Mouse (Mus musculus) cerebellum, postnatal 14 days (tissue): ENCODE data around the gene Arrdc5.

Experiments
- DNase-seq, 2 experiments: peaks; one replicate each; pipeline ENCODE4 v3.0.0; 2021; ENCODE audit warnings: mixed read lengths in 2 of 2

Gene Arrdc5

DNA sequence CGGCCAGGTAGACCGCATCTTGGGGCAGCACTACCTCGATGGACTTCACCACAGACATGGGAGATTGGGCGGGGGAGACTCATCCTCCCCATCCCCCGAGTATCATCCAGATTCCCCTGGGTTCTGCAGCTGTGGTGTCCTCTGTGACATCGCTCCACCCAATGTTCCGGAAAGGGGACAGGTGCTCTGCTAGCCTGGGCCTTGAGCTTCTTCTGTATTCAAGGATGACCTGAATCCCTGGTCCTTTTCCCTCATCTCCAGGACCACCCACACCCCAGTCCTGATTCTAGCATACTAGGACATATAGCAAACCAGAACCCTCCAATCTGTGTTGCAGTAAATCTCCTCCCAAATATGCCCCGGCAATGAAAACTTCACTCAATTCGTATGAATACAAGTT lies at the start of gene Arrdc5:
Arrdc5 (minus strand) TSS at position 101 of the 400 bp plus-strand sequence.
- no peak for DNase-seq

DNA sequence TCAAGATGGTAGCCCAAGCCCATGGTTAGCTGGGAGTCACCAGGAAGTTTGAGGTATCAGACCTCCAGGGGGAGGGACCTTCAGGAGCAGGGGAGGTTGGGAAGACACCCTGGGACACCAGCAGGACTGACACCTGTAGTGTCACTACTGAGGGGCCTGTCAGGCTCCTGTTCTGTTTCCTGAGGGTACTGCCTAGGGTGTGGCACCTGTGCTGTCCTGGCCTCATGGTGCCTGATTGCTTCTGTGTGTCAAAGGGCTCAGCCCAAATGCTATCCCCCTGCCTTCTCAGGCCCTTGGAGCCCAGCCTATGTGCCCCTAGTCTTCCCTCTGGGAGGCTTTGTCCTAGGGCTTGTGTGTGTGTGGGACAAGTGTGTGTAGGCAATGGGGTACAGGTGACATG lies 48.5 kb upstream of the Arrdc5 start:
- DNase-seq, result no peak

DNA sequence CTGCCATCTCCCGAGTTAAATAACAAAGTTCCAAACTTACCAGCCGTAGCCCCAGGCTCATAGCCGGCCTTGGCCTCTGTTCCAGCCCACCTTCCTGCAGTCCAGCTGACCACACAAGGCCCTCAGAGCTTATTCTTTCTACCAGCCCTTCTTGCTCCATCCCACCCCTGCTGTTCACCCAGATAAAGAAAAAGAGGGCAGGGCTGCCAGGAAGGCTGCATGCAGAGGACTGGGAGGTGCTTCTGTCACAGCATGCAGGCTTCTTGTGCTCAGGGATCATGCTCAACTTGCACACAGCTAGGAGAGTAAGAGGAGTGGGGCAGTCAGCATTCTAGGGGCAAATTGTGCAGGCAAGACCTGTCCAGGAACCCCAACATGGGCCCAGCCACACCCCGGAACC lies 48.0 kb upstream of the Arrdc5 start:
- no peak for DNase-seq

DNA sequence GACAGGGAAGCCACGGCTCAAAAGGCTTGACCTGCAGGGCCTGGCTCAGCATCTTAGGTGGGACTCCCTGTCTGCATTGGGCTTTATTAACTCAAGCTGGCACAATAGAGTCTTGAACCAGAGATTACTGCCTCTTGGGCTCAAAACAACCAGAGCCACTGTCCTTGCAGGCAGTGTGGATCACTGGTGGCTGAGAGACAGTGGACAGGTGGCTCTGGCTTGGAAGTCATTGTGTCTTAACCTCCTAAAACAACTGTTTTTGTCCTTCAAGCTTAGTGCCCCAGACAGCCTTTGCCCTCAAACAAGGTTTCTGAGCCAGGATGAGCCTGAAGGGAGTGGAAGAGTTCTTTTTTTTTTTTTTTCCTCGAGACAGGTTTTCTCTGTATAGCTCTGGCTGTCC lies 45.3 kb upstream of the Arrdc5 start:
- no peak for DNase-seq

DNA sequence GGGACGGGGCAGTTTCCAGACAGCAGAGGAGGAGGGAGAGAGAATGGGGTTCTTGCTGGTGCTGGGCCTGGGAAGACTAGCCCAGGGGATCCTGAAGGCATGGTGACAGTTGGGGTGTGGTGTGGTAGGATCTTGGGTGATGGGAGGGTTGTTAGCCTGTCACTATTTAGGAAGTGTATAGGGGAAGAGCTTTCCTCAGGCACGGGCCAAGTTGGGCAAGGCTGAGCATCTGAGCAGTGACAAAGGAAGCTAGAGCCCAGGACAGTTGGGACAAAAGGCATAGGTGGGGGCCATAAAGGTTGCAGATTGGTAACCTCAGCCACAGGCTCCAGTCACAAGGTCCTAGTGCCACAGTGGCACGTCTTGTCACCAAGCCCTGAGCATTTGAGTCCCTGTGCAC lies 43.4 kb upstream of the Arrdc5 start:
- DNase-seq, result no peak

GRCm38 (mm10) chr17:56340717-56341116 lies 40.6 kb upstream of the Arrdc5 start:
- DNase-seq, result peak; percentile 69 to 74

- peak in 1 of 2 experiments; percentile 57 for DNase-seq
Observed at GRCm38 (mm10) chr17:56338909-56339308, 38.8 kb upstream of the Arrdc5 start.

GRCm38 (mm10) chr17:56337791-56338190 lies 37.7 kb upstream of the Arrdc5 start:
- peak in 1 of 2 experiments; percentile 5 for DNase-seq

DNA sequence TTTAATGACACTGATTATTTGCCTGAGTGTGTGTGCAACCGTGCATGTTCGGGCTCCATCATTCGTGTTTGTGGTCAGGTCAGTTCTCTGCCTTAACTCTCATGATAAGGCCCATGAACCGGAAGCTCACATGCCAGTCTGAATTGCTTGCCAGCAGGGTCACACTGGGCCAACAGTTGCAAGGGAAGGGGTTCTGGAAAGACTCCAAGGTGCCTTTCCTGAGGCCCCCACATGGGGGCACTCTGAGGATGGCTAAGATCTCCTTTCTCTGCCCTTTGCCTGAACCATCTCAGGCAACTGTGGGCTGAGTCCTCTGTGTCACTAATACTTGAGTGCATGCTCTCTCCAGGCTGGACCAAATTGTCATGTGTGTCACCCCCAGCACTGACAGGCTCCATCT lies 37.1 kb upstream of the Arrdc5 start:
- DNase-seq, result peak; percentile 86 to 88

- DNase-seq, result no peak
Observed at GRCm38 (mm10) chr17:56332987-56333386, 32.9 kb upstream of the Arrdc5 start.

GRCm38 (mm10) chr17:56331256-56331655 lies 31.2 kb upstream of the Arrdc5 start:
- peak in 1 of 2 experiments; percentile 29 for DNase-seq

GRCm38 (mm10) chr17:56330345-56330744 lies 30.3 kb upstream of the Arrdc5 start:
- DNase-seq, result no peak

- DNase-seq, result no peak
Observed at GRCm38 (mm10) chr17:56329267-56329666, 29.2 kb upstream of the Arrdc5 start.

GRCm38 (mm10) chr17:56326153-56327147 lies 26.4 kb upstream of the Arrdc5 start:
- DNase-seq, result peak in 1 of 2 experiments; percentile 50

DNA sequence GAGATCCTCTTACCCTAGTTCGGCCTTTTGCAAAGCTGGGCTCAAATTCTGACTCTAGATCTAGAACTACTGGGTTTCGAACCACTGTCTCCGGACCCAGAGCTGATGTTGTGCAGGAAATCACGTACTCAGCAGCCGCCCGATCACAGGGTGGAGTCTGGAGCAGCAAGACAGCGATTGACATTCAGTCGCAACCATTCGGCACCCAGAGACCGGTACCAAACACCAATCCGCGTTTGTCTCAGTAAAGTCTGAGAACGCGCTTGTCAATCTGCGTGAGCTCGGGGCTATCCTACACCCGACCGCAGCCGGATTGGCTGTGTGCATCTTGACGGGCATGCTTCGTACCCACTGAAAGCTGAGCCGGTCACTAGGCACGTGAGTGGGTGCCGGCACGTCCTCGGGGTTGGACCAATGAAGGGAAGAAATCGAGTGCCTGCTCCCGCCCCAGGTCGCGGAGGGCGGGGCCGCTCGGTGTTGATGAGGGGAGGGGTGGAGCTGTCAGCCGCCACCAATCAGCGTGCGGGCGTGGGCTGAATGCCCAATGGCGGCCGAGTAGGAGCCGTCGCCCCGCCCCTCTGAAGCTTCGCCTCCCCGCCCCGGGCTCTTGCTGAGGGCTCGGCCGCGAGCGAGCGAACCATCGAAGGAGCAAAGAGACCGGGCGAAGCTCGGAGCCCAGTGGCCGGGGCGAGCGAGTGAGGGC lies 25.5 kb upstream of the Arrdc5 start, which contains the start of gene Kdm4b:
Kdm4b (plus strand) TSS at position 613 of the 703 bp plus-strand sequence.
- peak; percentile 100 for DNase-seq

DNA sequence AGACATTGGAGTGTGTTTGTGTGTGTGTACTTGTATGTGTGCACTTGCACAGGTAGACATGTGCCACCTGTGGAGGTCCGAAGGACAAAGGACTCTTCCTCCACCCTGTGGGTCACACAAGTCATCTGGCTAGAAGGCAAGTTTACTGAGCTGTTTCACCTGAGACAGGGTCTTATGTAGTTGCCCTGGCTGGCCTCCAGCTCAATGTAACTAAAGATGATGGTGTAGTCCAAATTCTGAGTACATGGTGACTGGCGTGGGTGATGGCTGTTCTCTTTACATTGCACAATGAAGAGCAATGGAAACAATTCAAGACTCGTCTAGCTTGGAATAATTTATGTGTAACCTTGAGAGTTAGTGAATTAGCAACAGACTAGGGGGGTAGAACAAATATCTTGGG lies 24.3 kb upstream of the Arrdc5 start:
- peak in 1 of 2 experiments; percentile 34 for DNase-seq

- no peak for DNase-seq
Observed at GRCm38 (mm10) chr17:56309191-56309945, 9.3 kb upstream of the Arrdc5 start.

DNA sequence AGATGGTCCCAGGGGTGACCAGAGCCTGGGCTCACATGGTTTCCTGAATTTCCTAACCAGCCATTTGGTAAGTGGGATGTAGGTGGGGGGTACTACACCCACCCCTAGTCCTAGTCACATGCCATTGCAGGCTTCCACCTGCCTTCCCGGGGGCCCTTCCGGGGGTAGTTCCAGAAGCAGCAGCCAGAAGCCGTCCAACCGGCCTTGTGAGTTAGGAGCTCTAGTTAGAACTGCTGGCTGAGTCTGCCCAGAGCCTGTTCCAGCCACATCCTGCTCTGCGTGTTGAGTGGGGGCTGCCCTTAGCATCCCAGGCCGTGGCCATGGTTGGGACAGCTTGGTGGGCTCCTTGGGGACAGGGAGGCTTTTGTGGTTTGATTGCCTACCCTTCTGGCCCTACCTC lies 8.0 kb upstream of the Arrdc5 start:
- no peak for DNase-seq

GRCm38 (mm10) chr17:56305826-56306225 lies 5.7 kb upstream of the Arrdc5 start:
- DNase-seq, result peak; percentile 45 to 60

- no peak for DNase-seq
Observed at GRCm38 (mm10) chr17:56305156-56305555, 5.1 kb upstream of the Arrdc5 start.

GRCm38 (mm10) chr17:56304718-56305117 lies 4.6 kb upstream of the Arrdc5 start:
- DNase-seq, result no peak

DNA sequence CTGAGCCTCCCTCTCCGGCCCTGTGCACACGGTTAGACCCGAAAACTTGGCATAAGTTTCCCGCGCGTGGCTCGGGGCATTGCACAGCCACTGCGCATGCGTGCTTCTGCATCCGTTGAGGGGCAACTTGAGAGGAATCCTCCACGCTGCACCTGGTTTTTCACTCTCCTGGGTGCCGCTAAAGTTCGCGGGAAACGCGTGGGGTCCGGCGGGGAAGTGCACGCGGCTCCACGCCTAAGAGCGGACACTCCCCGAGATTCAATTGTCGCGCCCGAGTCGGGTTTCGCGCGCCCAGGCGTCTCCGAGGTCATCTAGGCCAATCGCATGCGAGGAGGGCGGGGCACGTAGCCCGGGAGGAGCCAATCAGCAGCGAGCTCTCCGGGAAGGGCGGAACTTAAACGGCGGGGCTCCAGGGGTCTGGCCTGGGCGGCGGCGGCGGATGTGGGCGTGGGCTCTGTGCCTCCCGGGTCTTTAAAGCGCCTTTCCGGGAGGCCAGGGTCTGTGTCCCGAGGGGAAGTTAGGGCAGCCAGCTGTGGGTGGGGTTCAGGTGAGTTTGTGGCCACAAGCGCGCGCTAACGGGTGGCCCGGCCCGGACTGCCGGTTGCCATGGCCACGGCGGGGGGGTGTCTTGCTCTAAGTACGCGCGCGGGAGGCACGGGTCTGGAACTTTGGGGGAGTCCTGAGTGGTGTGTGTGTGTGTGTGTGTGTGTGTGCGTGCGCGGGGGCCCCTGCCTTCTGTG lies 3.9 kb upstream of the Arrdc5 start:
- peak; percentile 96 to 97 for DNase-seq
